Mouse (Mus musculus): Measurements from ENCODE around the gene Erbb4.

The Erbb4 gene

DNA sequence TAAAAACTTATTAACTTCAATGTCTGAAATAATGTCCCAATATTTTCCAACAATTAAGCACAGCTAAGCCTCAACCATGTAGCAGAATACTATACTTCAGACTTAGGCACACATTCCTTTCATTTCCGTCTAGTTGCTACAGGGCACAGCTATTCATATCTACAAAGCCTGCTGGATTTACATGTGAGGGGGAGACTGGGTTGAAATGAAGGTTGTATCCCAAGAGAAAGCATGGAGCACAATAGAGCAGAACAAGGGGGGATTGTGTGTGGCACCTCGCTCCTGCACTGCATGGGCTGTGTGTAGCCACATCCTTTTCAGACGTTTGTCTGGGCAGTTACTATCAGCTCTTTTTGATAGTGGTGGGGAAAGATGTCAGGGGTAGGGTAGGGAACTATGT is 83.0 kb downstream of the Erbb4 start:
- no peak for DNase-seq (ENCODE audit: low spot score)

DNA sequence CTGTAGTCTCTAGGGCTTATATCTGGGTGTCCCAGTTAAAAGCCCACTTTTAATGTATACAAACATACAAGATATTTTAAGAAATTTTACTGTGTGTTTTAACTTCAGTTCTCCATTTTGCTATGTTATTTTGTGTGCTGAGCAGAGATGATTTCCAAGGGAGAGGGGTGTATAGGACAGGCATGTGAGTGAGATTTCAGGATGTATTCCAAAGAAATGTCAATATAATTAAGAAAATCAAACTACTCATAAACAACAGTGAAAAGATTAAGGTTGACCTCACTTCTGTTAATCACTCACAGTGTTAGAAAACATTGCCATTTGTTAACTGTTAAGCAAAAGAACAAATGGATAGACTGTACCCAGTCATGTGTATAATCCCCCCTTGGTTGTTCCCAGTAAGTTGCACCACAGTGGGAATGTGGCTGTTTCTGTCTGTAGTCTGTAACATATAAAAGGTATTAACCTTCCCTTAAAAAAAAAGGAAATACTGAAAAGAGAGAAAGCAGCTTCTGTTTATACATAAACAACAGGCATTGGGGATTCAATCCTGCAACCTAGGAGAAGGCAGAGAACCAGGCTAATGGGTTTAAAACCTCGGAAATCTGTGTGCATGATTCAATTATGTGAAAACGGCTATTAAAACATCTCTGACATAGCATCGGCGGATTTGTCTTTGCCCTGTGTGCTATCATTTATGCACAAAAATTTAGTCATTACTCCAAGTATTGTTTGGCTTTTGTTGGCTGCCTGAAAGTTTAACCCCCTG is 84.5 kb downstream of the Erbb4 start:
- no peak for DNase-seq (ENCODE audit: low spot score)

DNA sequence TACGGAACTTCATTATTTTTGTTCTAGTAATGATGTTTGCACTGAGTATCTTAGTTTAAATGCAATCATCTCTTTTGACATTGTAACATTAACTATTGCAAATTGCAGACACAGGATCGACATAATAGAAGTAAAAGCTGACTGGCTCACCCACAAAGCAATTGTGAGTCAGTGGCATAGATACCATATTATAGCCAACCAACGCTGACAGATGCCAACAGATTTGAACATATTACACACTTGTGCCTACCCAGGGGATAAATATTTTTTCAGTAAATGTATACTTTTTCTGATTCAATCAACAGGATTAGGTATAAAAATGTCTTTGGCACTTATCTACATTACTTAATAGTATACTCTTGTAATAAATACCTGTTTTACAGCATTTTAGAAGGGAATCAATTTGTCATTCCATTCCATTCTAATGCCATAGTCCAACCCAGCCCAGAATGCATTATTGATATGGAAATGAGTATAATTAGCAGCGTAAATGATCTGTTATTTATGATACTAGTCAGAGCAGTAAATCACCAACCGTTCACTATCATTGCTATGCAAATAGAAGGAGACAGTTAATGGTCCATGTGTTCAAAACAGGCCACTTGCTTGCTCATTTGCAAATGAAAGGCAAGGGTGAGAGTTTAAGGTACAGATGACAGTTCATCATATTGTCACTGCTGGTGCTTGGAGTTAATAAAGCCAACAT is 97.9 kb downstream of the Erbb4 start:
- DNase-seq (ENCODE audit: low spot score) = no peak

DNA sequence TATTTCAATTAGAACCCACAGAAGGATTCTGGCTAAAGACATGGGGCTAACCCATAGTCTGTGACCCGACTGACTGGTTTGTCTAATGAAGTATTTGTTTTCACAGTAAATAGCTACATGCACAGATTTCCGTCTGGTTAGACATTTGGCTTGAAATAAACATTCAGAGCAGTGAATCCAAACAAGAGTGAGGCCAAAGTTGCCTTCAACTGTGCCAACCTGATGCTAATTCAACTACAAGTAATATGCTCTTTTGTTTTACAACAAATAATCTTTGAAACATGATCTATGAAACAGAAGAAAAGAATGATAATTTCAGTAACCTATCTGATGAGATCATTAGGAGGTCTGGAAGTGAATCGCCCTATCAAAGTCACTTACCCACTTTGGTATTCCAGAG is 106.5 kb downstream of the Erbb4 start:
- DNase-seq (ENCODE audit: low spot score) = no peak

DNA sequence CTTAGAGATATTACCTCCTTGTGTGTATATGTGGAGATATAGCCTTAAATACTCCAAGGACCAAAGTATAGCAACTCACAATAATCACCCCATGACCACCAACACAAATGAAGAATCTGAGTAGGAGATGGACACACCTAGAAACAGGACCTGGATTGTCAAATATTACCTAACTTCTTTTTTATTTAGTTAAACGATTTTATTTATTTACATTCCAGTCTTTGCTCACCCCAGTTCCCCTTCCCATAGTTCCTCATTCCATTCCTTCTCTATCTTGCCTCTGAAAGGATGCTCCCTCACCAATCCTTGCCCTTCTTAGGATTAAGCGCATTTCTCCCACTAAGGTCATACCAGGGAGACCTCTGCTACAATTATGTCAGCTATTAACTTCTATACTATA is 128.6 kb downstream of the Erbb4 start:
- no peak for DNase-seq (ENCODE audit: low spot score)

DNA sequence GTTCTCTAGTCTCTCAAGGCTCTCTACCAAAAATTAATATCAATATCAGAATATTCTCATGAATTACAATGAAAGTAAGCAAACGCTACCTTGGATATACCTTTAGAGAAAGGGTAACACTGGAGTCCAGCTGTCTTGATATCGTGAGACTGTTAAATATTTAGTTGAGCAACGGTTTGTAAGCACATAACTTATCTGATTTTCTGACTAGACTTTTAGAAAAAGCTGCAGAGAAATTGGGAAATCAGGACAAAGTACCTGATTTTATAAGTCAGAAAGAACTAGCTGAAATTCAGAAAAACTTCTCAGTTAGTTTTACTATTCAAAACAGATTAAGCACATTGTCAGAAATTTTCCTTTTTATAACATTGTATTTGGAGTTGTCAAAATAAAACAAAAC is 129.3 kb downstream of the Erbb4 start:
- DNase-seq (ENCODE audit: low spot score) = no peak

DNA sequence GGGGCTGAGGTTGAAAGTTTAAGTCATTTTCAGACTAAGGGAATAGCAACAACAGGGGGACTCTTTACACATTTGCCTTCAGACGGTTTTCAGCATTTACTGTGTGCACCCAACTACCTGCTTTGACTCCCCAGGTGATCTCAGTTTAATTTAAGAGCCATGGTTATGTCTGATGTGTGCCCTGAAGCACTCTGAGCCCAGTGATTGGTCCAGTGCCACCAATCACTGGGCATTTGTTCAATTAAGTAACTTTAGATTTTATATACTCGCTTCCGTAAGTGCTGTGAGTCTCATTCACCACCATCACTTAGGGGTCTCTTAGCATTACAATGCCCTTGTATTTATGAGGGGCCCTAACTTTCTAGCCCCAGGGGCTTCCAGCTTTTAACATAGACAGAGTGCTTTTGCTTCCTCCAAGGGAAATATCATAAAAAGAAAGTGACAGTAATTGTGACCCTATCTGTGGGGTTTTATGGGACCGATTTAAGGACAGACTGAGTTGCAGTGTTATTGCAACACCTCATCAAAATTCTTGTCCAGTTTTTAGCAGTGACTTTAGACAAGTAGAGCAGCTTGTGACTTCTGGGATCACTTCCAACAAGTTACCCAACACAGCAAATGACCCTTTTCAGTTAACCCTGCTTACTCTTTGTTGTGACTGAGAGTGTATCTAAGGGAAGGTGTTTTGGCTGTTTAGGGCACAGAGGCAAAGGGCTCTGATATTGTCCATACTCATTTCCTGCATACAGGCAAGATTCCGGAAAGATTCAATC is 134.3 kb downstream of the Erbb4 start:
- no peak for DNase-seq (ENCODE audit: low spot score)

DNA sequence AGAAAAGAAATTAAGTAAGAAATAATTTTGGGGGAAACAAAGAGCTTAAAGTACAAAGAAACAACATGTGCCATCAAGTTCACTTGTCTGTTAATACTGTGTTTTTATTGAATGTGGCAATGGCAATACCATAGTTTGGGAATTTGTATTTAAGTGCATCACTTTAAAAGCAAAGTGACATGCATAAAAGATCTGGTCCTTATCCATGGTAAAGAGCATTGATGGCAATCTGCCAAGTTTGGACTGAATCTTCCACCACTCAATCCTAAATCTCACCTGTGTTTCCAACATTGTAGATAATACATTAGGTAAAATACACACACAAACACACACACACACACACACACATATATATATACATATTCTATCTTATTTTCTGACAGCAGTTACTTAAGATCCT is 143.7 kb downstream of the Erbb4 start:
- no peak for DNase-seq (ENCODE audit: low spot score)

DNA sequence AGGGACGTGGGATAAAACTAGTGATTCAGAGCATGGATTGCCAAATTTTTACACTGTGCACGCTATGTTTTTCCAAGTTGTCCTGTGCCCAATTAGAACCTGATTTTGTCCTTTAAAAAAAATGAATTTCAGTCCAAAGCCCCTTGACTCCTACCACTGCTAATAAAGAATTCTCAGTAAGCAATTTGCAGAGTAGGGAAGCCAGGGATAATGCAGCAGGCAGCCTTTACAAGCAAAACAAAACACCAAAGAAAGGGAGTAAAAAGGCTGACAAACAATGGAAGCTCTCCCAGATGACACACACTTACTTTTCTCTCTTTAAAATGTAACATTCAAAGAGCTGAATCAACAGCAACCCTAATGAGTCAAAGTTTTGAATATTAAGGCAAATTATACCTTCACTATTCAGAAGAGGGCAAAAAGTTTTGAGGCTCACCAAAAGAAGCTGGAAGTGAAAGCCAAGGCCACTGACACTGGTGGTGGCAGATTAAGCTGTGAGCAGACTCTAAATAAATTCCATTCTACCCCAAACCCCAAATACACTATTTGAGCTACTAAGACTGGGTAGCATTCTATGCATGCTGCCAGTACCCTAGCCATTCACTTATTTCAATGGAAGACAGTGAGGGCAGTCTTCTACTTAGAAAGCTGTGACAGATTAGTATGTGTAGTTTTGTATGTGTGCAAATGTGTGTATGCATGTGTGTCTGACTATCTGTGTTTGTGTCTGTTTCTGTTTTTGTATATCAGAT is 146.3 kb downstream of the Erbb4 start:
- no peak for DNase-seq (ENCODE audit: low spot score)

DNA sequence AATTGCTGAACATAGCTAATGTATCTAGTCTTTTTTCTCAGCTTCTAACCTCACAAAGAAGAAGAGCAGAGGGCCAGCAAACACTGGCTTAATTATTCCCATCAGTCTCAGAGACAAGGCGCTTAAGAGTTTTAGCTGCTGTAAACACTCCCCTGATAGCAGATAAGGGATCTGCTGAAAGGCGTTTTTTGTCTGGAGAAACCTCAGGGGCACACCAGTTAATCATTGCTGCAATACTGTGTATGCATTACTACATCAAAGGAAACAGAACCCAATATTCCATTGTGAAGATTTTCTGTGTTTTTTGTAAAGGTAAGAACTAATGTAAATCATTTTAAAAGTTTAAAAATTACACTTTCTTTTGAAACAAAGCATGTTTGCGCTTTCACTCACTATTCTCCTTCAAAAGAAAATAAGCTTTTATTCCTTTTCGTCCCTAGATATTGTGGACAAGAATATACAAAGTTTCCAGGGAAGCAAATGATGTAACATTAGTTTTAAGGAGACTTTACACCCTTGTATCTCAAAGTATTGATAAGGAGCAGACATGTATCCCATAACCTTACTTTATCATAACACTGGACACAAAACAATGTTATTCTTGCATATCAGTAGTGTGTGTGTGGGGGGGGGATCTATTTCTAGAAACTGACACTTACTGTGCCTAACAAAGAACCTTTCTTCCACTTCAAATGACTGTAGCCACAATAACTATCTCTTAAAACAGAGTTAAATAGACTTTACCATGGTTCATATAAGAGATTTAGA is 150.9 kb downstream of the Erbb4 start:
- no peak for DNase-seq (ENCODE audit: low spot score)

DNA sequence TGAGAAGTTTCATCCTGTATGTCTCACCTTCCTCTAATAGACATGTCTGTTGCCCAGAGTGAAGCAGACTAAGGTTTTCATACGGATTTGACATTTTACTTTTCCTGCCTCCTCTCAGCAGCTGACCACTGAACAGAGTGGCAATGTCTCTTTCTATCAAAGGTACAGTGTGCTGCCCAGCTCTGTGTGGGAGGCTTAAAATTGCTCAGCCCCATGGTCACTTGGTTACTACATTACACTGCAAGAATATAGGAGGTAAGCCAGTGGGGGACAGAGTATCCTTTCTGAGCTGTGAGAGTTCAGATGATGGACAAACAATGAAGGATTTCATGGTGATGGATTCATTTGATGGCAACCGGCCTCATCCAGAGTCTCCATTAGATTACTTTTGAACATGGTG is 152.4 kb downstream of the Erbb4 start:
- DNase-seq (ENCODE audit: low spot score) = no peak

DNA sequence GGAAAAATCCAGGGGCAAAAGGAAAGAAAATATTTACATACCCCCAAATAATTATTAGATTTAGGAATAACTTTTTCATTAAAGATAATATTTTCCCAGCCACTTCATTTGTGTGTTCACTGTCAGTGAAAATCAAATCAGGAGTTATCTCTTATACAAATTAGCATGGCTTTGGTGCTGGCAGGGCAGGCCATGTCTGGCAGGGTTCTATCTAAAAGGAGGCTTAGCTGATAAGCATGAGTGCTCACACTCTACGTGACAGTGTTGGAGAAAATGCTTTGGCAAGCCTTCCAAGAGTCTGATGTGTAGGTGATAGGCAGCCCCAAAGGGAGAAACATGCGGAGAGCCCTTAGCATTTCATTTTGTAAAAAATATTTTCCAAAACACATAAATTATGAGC is 164.7 kb downstream of the Erbb4 start:
- no peak for DNase-seq (ENCODE audit: low spot score)

DNA sequence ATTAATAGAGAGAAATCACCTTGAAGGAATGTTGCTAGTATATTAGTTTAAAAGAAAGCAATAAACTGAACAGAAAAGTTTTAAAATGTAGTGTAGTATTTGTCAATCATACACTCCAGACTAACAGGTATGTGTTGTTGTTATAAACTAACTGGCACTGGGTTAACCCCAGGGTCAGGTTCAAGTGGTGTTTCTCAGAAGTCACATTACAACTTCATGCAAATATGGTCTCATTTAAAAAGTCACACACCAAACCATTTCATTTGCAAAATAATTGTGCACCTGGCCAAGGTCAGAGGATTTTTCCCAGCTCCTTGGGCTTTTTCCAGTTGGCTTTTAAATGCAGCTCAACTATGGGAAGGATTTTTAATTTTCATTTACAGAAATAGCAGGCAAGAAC is 173.1 kb downstream of the Erbb4 start:
- no peak for DNase-seq (ENCODE audit: low spot score)

DNA sequence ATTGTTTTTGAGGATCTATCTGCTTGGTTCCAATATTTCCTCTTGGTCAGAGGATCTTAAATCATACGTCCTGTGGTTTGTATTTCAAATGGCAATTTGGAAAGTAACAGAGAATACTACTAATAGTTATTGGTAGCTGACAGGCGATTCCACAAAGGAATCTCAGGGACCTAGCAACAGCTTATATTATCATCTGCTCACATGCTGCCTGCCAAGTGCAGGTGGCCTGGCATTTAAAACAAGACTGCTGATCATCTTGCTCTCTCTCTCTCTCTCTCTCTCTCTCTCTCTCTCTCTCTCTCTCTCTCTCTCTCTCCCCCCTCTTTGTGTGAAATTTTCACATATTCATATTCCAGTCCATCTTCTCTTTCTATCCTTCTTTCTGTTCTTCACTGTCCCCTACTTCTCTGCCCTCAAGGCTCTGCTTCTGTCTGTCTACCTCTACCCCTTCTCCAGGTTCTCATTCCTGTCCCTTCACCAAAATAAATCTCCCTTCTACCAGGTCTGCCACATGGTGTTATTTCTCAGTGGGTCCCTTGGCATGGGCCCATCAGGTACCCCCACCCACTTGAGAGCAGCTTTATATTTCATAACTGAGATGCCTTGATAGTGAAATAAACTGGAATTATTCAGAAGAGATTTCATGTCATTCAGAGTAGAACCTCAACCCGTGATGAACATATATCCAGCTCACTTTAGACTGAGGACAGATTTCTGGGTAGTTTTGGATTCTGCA is 174.4 kb downstream of the Erbb4 start:
- no peak for DNase-seq (ENCODE audit: low spot score)

DNA sequence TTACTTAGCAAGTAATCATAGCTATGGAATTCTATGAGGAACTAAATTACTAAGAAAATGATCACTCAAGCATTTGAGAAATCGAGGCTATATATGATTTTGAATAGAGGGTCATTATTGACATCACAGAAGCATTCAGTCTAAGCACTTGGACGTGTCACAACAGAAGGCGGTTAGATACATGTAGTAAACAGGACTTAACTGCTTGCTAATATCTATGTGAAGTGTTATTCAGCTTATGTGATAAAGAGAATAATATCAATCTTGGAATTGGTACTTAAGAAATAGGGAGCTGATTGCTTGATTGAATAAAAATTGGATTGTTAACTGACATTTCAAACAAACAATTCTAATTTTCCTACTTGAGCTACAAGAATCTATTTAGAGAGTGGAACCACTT is 190.0 kb downstream of the Erbb4 start:
- DNase-seq (ENCODE audit: low spot score) = no peak

DNA sequence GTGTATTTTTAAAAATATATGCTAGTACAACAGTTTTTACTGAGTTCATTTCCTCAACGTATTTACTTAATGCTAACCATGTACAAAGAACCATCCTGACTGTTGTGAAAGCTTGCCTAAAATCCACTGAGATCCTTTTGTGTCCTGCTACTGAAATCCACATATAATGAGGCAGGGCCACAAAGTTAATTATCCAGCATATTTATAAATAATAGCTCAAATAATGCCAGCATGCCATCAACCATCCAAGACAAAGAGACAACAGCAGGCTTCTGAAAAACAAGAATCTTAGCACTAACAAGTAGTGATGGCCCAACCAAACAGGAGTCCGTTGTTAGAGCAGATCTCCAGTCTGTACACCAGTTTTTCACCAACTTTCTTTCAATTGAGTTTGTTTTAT is 215.8 kb downstream of the Erbb4 start:
- DNase-seq (ENCODE audit: low spot score) = no peak

DNA sequence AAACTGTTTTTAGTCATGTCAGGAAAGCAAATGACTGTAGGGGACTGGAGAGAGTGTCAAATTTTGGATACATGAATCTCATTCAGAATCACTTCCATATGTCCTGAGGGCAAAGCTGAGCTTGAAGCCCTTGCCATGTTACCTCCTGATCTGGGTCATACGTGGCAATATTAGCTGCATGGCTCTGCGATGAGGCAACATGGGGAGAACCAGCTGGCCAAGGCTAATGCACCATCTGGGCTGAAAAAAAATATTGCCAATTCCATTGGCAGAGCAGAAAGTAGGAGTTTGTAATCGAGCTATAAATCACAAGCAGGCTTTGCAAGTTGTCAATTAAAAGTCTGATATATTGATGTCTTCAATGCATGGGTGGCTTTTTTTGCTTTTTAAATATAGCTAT is 221.0 kb downstream of the Erbb4 start:
- no peak for DNase-seq (ENCODE audit: low spot score)

DNA sequence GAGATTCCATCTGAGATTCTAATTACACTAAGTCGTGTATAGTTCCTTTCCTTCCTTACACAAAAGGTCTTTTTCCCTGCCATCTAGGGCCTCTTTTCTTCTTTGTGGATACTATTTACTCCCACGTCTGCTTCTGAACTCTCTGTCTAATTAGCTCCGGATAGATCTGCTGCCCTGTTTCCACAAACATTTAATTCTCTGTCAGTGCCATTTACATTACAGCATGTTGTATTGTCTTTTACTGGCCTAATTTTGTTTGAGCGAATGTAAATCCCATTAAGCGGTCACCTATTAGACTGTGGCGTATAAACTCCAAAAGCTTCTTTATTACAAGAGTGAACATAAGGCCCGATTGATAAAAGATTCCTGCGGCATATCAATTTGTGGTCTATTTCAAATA is 232.9 kb downstream of the Erbb4 start:
- DNase-seq (ENCODE audit: low spot score) = no peak

DNA sequence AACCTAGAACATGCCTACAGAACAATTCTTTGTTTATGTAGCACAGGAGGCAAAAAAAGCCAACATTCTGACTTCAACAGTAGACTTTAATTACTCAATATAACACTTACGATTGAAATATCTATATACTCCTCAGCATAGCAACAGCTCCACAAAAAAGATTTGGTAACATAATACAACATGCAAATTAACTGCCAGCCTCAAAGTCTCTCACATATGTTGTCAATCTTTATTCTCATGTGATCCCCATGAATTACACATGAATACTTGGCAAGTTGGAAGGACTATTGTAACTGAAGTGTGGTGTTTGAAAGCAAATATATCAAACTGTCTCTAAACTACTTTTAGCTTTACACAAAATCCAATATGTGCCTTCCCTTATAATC is 234.2 kb downstream of the Erbb4 start:
- DNase-seq (ENCODE audit: low spot score) = no peak

DNA sequence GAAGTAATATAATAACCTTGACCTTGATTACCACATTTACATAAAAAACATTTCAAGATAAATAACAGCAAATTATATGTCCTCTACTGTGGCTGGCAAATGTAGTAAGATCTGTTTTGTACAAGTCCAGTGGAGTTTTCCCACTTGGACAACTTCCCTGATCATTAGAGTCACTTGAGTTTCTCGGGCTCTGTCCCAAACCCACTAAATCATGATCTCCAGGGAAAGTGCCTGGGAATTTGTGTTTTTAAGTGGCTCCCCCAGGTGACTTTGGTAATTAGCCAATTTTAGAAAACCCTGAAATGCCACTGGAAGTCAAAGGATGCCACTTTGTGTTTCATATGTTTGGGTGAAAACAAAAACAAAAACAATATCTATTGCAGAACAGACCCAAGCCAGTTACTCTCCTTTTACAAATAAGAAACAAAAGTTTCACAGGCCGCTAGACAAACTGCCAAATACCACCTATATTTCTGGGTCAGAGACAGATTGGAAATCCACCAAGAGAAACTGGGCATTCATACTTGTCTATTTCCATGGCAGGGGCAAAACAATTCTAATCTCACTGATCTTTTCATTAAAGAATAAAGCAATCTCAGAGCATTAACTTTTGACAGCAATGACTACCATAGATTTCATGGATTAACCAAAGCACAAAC is 234.8 kb downstream of the Erbb4 start:
- DNase-seq (ENCODE audit: low spot score) = no peak

Data from ovary, adult 18-20 months (tissue).